Mouse (Mus musculus) lung, postnatal 0 days (tissue): Measurements from ENCODE around the gene Actrt3.

Experiments used
- CTCF ChIP-seq: IDR thresholded peaks from 2 replicates; pipeline ENCODE4 v1.5.1; 2016; ENCODE audit warnings: antibody characterized with exemption, mild to moderate bottlenecking
- EP300 ChIP-seq: IDR thresholded peaks from 2 replicates; pipeline ENCODE4 v1.6.1; 2016; ENCODE audit warnings: antibody characterized with exemption, mild to moderate bottlenecking, control low read depth

DNA sequence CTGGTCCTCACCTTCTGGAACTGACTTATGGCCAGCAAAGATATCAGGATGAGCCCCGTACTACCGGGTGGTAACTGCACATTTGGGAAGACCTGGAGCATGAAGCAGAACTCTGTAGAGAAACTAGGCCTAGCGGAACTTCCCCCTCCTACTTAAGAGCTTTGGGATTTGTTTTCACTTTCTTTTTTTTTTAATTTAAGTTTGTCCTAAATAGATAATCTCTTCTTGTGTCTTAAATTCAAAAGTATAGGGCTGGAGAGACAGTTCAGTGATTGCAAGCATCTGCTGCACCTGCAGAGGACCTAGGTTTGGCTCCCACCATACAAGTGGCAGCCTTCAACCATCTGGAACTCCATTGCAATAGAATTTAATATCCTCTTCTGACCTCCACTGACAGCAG is 51.8 kb downstream of the Actrt3 start, which contains the start of gene Mecom:
- TF ChIP-seq CTCF (no peak), EP300 (no peak)
